Mouse (Mus musculus) CH12.LX (cell line): ENCODE data around the gene Bicc1. TPM values are rescaled to one million over a fixed set of nuclear protein-coding genes. Genes with fewer than 3 reads are reported as not detected.

ENCODE experiments used
- DNase-seq: peaks from one replicate; pipeline ENCODE4 v3.0.0-alpha.2; 2013; ENCODE audit errors: extremely low read depth
- H3K27ac ChIP-seq: 2 replicates; pipeline ENCODE4 v1.5.1; 2012; ENCODE audit warnings: low read depth, mild to moderate bottlenecking, control low read depth, moderate library complexity; ENCODE audit not compliant: insufficient read depth
- H3K27me3 ChIP-seq: replicated peaks from 2 replicates; pipeline ENCODE3; 2012; ENCODE audit warnings: inconsistent platforms
- H3K36me3 ChIP-seq, 2 experiments: replicated peaks in 1 of 2; 2 replicates each; pipeline versions ENCODE3 to v1.6.1; 2012; ENCODE audit warnings: inconsistent platforms in 1 of 2, low read length in 1 of 2, mild to moderate bottlenecking in 1 of 2, mixed read lengths in 1 of 2, moderate library complexity in 1 of 2; ENCODE audit not compliant: control insufficient read depth in 1 of 2, insufficient read depth in 1 of 2
- H3K4me1 ChIP-seq, 2 experiments: 2 replicates each; pipeline ENCODE4 v1.6.1; 2012; ENCODE audit warnings: inconsistent platforms in 1 of 2, moderate library complexity in 1 of 2; ENCODE audit not compliant: insufficient read depth in 2 of 2, control insufficient read depth in 1 of 2
- H3K4me2 ChIP-seq: 2 replicates; pipeline ENCODE4 v1.6.1; 2012; ENCODE audit warnings: low read depth, mild to moderate bottlenecking, control low read depth; ENCODE audit not compliant: poor library complexity, insufficient read depth, severe bottlenecking
- H3K4me3 ChIP-seq, 3 experiments: fragments of 150-350 bp in 1 of 3; sonication (generic) in 1 of 3; replicated peaks in 1 of 3; 2 replicates each; pipeline versions ENCODE3 to v1.5.1; 2011 to 2012; ENCODE audit warnings: low read depth in 2 of 3, low read length in 2 of 3, mild to moderate bottlenecking in 2 of 3, moderate library complexity in 2 of 3, control low read depth in 1 of 3, improper control_type of control experiment in 1 of 3, inconsistent platforms in 1 of 3, mixed read lengths in 1 of 3; ENCODE audit not compliant: poor library complexity in 1 of 3
- H3K79me2 ChIP-seq: replicated peaks from 2 replicates; pipeline ENCODE4 v1.6.1; 2012; ENCODE audit warnings: mild to moderate bottlenecking, moderate library complexity; ENCODE audit not compliant: control insufficient read depth, poor library complexity, insufficient read depth, severe bottlenecking; ENCODE audit errors: extremely low read depth
- H3K9ac ChIP-seq: 2 replicates; pipeline ENCODE4 v1.6.1; 2012; ENCODE audit warnings: low read depth, mild to moderate bottlenecking, control low read depth, moderate library complexity; ENCODE audit not compliant: insufficient read depth
- H3K9me3 ChIP-seq: replicated peaks from 2 replicates; pipeline ENCODE3; 2012; ENCODE audit warnings: low read length, inconsistent platforms, mixed read lengths
- BHLHE40 ChIP-seq: IDR thresholded peaks from 2 replicates; pipeline ENCODE4 v1.6.1; 2011; ENCODE audit warnings: mild to moderate bottlenecking, low read depth, low read length, improper control_type of control experiment
- CHD2 ChIP-seq: IDR thresholded peaks from 2 replicates; pipeline ENCODE4 v1.6.1; 2011; ENCODE audit warnings: low read length, improper control_type of control experiment
- CTCF ChIP-seq, 2 experiments: IDR thresholded peaks in 1 of 2; conservative IDR thresholded peaks in 1 of 2; 2 replicates each; pipeline ENCODE4 v1.5.1; 2011 to 2012; ENCODE audit warnings: low read depth in 2 of 2, low read length in 2 of 2, improper control_type of control experiment in 1 of 2, inconsistent platforms in 1 of 2, mild to moderate bottlenecking in 1 of 2, moderate library complexity in 1 of 2
- EP300 ChIP-seq: IDR thresholded peaks from 2 replicates; pipeline ENCODE4 v1.6.1; 2011; ENCODE audit warnings: low read length, improper control_type of control experiment
- GABPA ChIP-seq: IDR thresholded peaks from 2 replicates; pipeline ENCODE4 v1.6.1; 2012; ENCODE audit warnings: low read depth, low read length, improper control_type of control experiment, inconsistent platforms; ENCODE audit not compliant: insufficient replicate concordance
- HCFC1 ChIP-seq: IDR thresholded peaks from 2 replicates; pipeline ENCODE4 v1.6.1; 2012; ENCODE audit warnings: low read depth, mild to moderate bottlenecking, inconsistent platforms, low read length, improper control_type of control experiment
- JUN ChIP-seq: IDR thresholded peaks from 2 replicates; pipeline ENCODE4 v1.6.1; 2011; ENCODE audit warnings: low read depth, mild to moderate bottlenecking, low read length, improper control_type of control experiment, moderate library complexity; ENCODE audit not compliant: insufficient read depth
- JUND ChIP-seq: conservative IDR thresholded peaks from 2 replicates; pipeline ENCODE4 v1.6.1; 2011; ENCODE audit warnings: low read depth, low read length, improper control_type of control experiment
- MXI1 ChIP-seq: IDR thresholded peaks from 2 replicates; pipeline ENCODE4 v1.6.1; 2011; ENCODE audit warnings: mild to moderate bottlenecking, low read depth, low read length, improper control_type of control experiment
- MYC ChIP-seq: IDR thresholded peaks from 2 replicates; pipeline ENCODE4 v1.6.1; 2011; ENCODE audit warnings: low read depth, mild to moderate bottlenecking, improper control_type of control experiment, low read length
- NELFE ChIP-seq: IDR thresholded peaks from 2 replicates; pipeline ENCODE4 v1.6.1; 2011; ENCODE audit warnings: low read depth, low read length, improper control_type of control experiment
- PAX5 ChIP-seq: IDR thresholded peaks from 2 replicates; pipeline ENCODE4 v1.6.1; 2012; ENCODE audit warnings: low read length, inconsistent platforms, mixed read lengths
- POLR2A ChIP-seq: IDR thresholded peaks from 2 replicates; pipeline ENCODE4 v1.6.1; 2011; ENCODE audit warnings: low read depth, mild to moderate bottlenecking, improper control_type of control experiment, low read length
- RAD21 ChIP-seq: IDR thresholded peaks from 2 replicates; pipeline ENCODE4 v1.6.1; 2011; ENCODE audit warnings: low read depth, mild to moderate bottlenecking, low read length, improper control_type of control experiment, moderate library complexity
- RCOR1 ChIP-seq: conservative IDR thresholded peaks from 2 replicates; pipeline ENCODE4 v1.6.1; 2012; ENCODE audit warnings: low read depth, mild to moderate bottlenecking, inconsistent platforms, low read length, improper control_type of control experiment
- SIN3A ChIP-seq: IDR thresholded peaks from 2 replicates; pipeline ENCODE4 v1.6.1; 2012; ENCODE audit warnings: low read length, improper control_type of control experiment, inconsistent platforms
- SMC3 ChIP-seq: IDR thresholded peaks from 2 replicates; pipeline ENCODE4 v1.6.1; 2011; ENCODE audit warnings: low read depth, low read length, improper control_type of control experiment
- UBTF ChIP-seq: IDR thresholded peaks from 2 replicates; pipeline ENCODE4 v1.6.1; 2012; ENCODE audit warnings: low read depth, mild to moderate bottlenecking, inconsistent platforms, low read length, improper control_type of control experiment, moderate library complexity
- ZMIZ1 ChIP-seq: IDR thresholded peaks from 2 replicates; pipeline ENCODE4 v1.6.1; 2012; ENCODE audit warnings: low read depth, mild to moderate bottlenecking, inconsistent platforms, low read length, improper control_type of control experiment
- dilution Hi-C: fragments of 300-500 bp; cut with MboI; formaldehyde crosslinking; loops from 2 replicates; pipeline ENCODE4 v1.14.3; 2020; ENCODE audit warnings: low sequenced_read_pairs; ENCODE audit not compliant: extremely low pct_unique_long_range_greater_than_20kb, extremely low pct_ligation_motif_present
- in situ Hi-C: fragments of 300-500 bp; cut with MboI; formaldehyde crosslinking; loops from 3 replicates; pipeline ENCODE4 v1.14.3; 2019; ENCODE audit warnings: low sequenced_read_pairs, low pct_ligation_motif_present, low pct_unique_long_range_greater_than_20kb, mixed read lengths
- polyA plus RNA-seq: library from polyadenylated mRNA; unstranded; fragments of >175 nt; gene quantifications from 2 replicates; pipeline ENCODE4 v1.2.1, GENCODE M21; 2012; ENCODE audit warnings: low read depth; ENCODE audit not compliant: insufficient read length
- total RNA-seq, 2 experiments: library from RNA; depleted of rRNA; stranded (reverse); fragments of 300-350 nt in 1 of 2; fragments of >200 nt in 1 of 2; gene quantifications; 2 replicates each; pipeline ENCODE4 v1.2.3; 2012 to 2014

Bicc1 gene
- total and polyA plus RNA-seq, 3 experiments, result not detected

DNA sequence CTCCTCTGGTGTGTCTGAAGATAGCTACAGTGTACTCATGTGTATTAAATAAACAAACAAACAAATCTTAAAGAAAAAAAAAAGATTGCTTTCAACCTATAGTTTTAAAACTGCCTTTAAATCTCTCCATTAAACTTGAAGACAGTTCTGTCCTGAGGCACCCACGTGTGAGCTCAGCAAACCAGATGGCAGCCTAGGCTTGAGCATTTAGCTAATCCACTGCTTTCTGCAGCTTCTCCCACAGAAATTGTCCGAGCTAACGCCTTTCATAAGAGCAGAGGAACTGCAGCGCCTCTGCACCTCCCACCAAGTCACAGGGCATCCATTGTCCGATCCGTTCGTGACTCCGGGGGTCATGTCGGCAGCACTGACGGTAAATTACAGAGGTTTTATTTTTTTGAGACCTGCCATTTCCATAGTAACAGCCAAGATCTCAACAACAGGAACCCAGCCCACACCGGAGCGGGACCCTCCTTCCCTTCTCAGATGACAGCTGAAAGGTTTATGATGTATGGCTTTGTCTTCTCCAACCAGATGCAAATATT is 284.4 kb downstream of the Bicc1 start:
- peaks cover 61% of the 10 kb centered on the region for H3K9me3 ChIP-seq
- no peaks in the 10 kb centered on the region for H3K4me1 ChIP-seq
- in situ Hi-C loops, result no loop called here

More for the DNA sequence above, 284.4 kb downstream of the Bicc1 start:
- Histone ChIP-seq H3K79me2 (no peaks in the 10 kb centered on the region), H3K4me2 (no peak overlapping the region), H3K36me3 (no peaks in the 10 kb centered on the region), H3K4me3 (no peak overlapping the region), H3K27ac (no peak overlapping the region), H3K9ac (no peak overlapping the region), H3K27me3 (no peaks in the 10 kb centered on the region)
- no peak for DNase-seq
- dilution Hi-C loops, result no loop called here
- no peak for TF ChIP-seq HCFC1
- TF ChIP-seq EP300, result no peak
- no peak for TF ChIP-seq SMC3
- TF ChIP-seq CTCF (conservative IDR thresholded peaks at IDR 0.05 in 1 of 2, IDR thresholded peaks at IDR 0.05 in 1 of 2; ENCODE audit: low read depth in 2 of 2, low read length in 2 of 2), result no peak
- TF ChIP-seq RCOR1, result no peak
- no peak for TF ChIP-seq JUN
- TF ChIP-seq NELFE, result no peak
- no peak for TF ChIP-seq MXI1
- TF ChIP-seq PAX5, result no peak
- no peak for TF ChIP-seq JUND
- TF ChIP-seq GABPA, result no peak
- TF ChIP-seq BHLHE40, result no peak
- no peak for TF ChIP-seq ZMIZ1
- TF ChIP-seq POLR2A, result no peak
- TF ChIP-seq CHD2, result no peak
- no peak for TF ChIP-seq SIN3A
- TF ChIP-seq MYC, result no peak
- TF ChIP-seq RAD21, result no peak
- TF ChIP-seq UBTF, result no peak

Other genes with a start within 250 kb of the Bicc1 start
- 45.8 and 65.6 TPM in 2 replicates for gene Tfam, start 78.6 kb upstream of the Bicc1 start, total RNA-seq (2012; rRNA removed)
- 113 and 174 TPM in 2 replicates for gene Tfam, start 78.6 kb upstream of the Bicc1 start, total RNA-seq (2014; rRNA removed)
- gene Tfam, start 78.6 kb upstream of the Bicc1 start, polyA plus RNA-seq, result 108 and 123 TPM in 2 replicates
- 1.0 TPM in 2 replicates for gene Ube2d1, start 125.6 kb upstream of the Bicc1 start, total RNA-seq (2012; rRNA removed)
- 2.6 and 3.8 TPM in 2 replicates for gene Ube2d1, start 125.6 kb upstream of the Bicc1 start, total RNA-seq (2014; rRNA removed)
- gene Ube2d1, start 125.6 kb upstream of the Bicc1 start, polyA plus RNA-seq, result 5.3 and 7.7 TPM in 2 replicates
- gene Cisd1, start 185.3 kb upstream of the Bicc1 start, total RNA-seq (2012; rRNA removed), result 111 and 113 TPM in 2 replicates
- gene Cisd1, start 185.3 kb upstream of the Bicc1 start, total RNA-seq (2014; rRNA removed), result 100 and 115 TPM in 2 replicates
- 78.9 and 81.8 TPM in 2 replicates for gene Cisd1, start 185.3 kb upstream of the Bicc1 start, polyA plus RNA-seq
- gene Ipmk, start 188.1 kb upstream of the Bicc1 start, total RNA-seq (2012; rRNA removed), result 14.7 and 15.2 TPM in 2 replicates
- gene Ipmk, start 188.1 kb upstream of the Bicc1 start, total RNA-seq (2014; rRNA removed), result 21.8 and 23.8 TPM in 2 replicates
- 24.0 and 27.1 TPM in 2 replicates for gene Ipmk, start 188.1 kb upstream of the Bicc1 start, polyA plus RNA-seq